10 mouse cellular contexts compared by ENCODE assay signal in the genomic region with DNA sequence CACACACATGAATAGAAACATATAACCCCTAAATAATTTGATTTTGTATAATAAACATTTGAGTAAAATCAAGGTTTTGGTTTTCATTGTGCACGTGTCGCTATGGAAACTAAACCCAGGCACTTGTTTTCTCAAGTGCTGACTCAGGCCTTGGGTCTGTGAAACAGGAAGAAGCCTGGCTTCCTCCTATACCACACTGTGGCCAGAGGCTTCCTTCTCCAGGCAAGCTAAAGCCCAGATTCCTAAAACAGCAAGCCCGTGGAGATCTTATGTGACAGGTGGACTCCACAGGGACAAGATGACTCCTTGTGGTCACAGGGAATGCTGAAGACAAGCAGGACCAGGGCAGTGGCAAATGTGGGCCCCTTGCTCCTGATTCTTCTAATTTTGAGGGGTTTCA. TPM values are rescaled to one million over a fixed set of nuclear protein-coding genes. Genes with fewer than 3 reads are reported as not detected.
A peak's percentile ranks its signal among the peaks of the same experiment; 100 is the strongest.
DNase-seq lines count a peak whose midpoint lies in the region; ATAC-seq and TF ChIP-seq lines count a peak whose summit lies in the region.
"Had no signal": no experiment of that assay in that cellular context is flagged by ENCODE, and none has a peak within 500 bp of the region (broad histone marks: within the 10 kb centered on the region; RNA-seq: fewer than 3 reads in every experiment).

No protein-coding gene starts in this region.

- no peak for ATAC-seq in erythroblast, adult 5-6 weeks (replicated peaks; ENCODE audit: low FRiP score, poor library complexity, severe bottlenecking)
- ATAC-seq: midbrain, embryonic 15.5 days had no signal

- H3K27ac ChIP-seq in cortical plate, adult 2 months (ENCODE audit: insufficient read depth, low read length): 0 out of 2 replicates have a peak overlapping the region, but pooled peaks have one; percentile 44
- peak overlapping the region; percentile 98 for H3K27ac ChIP-seq in macrophage
- H3K27ac ChIP-seq: midbrain, embryonic 15.5 days had no signal

- H3K36me3 ChIP-seq in macrophage (ENCODE audit: inconsistent target): no peaks in the 10 kb centered on the region

- TF ChIP-seq POLR2A in cortical plate, adult 2 months (IDR thresholded peaks at IDR 0.05; ENCODE audit: extremely low read depth, insufficient read depth, low read length): no peak

- peaks cover 5% of the 10 kb centered on the region for H3K4me1 ChIP-seq in cortical plate, adult 2 months (ENCODE audit: control insufficient read depth, insufficient read depth, low read length)
- H3K4me1 ChIP-seq: midbrain, embryonic 15.5 days had no signal

- DNase-seq in 3134 (ENCODE audit: extremely low read depth, insufficient read length, low spot score): peak; percentile 23
- DNase-seq in A20 (ENCODE audit: low read depth, low spot score): peak; percentile 86
- no peak for DNase-seq in adrenal gland, adult 18-20 months (ENCODE audit: low spot score in 2 of 2)
- DNase-seq in kidney, postnatal 4 days: no peak
- no peak for DNase-seq in cerebellum, postnatal 10 days
- DNase-seq: right cerebral cortex, postnatal 4 days had no signal

- no peak for TF ChIP-seq CTCF in cortical plate, adult 2 months (IDR thresholded peaks at IDR 0.05; ENCODE audit: extremely low read depth, insufficient read depth, low read length)

- no peaks in the 10 kb centered on the region for H3K79me2 ChIP-seq in macrophage (ENCODE audit: inconsistent target)

- no peak overlapping the region for H3K4me3 ChIP-seq in cortical plate, adult 2 months (ENCODE audit: insufficient read depth, low read length)
- no peak overlapping the region for H3K4me3 ChIP-seq in macrophage (ENCODE audit: inconsistent target)
- H3K4me3 ChIP-seq: midbrain, embryonic 15.5 days had no signal

- WGBS in macrophage (ENCODE audit: missing documents): 0% methylated on average over 3 of the region's 3 CpGs

RNA-seq across cellular contexts. Expression of gene Bid, which starts 38.6 kb away (rescaled TPM):
- polyA plus RNA-seq in cortical plate, adult 2 months (2012; rRNA removed): 12.7 and 13.1 TPM in 2 replicates
- 10 to 100 TPM; 21.4 to 95.1 (median 52.9) TPM for total RNA-seq in macrophage (2018; cell fraction: chromatin; rRNA removed)
- 10 to 100 TPM; 25.4 to 71.0 (median 45.4) TPM for total RNA-seq in macrophage (2018; cell fraction: cytosol; rRNA removed)
- total RNA-seq in macrophage (2018; cell fraction: nucleus; rRNA removed): 10 to 100 TPM; 23.3 to 93.1 (median 48.3) TPM
- polyA plus RNA-seq in macrophage (2018): 28.7 to 54.6 TPM (median 46.3 TPM) in 3 replicates
- 1 to 10 TPM; 4.5 to 4.8 TPM for total RNA-seq in adrenal gland, adult 18-20 months (2021)
- 19.6 and 21.3 TPM in 2 replicates for total RNA-seq in erythroblast, adult 5-6 weeks (2015; ENCODE audit: low replicate concordance)
- total RNA-seq in erythroblast, adult 5-6 weeks (2017; ENCODE audit: low replicate concordance): 5.6 and 9.9 TPM in 2 replicates

Comparison
In these comparisons a context has a peak if more than half of its experiments do, and no peak if none do; other contexts are left out.
1. DNase-seq: peak in 3134 (single experiment) and A20 (single experiment); none in adrenal gland, adult 18-20 months (0 of 2), kidney, postnatal 4 days (0 of 2) and cerebellum, postnatal 10 days (0 of 2).